Comparison of ENCODE assay signal across 20 mouse cellular contexts in the genomic region with DNA sequence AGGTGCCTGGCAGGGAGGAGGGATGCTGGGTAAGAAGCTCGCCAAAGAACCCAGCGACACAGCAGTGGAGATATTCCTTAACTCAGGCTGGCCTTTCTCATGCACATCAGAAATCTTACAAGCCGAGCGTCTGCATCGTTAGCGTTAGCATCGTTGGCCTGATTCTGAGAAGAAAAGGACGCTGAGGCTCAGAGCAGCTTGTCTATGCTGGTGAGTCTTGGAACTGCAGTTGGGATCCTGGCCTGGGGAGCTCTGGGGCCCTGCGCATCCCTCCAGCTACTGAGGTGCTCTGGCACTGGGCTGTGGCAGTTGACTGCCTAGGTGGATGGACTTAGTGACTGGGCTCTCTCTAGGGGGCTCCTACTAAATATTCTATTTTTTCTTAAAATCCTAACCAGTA. TPM values are rescaled to one million over a fixed set of nuclear protein-coding genes. Genes with fewer than 3 reads are reported as not detected.
DNase-seq lines count a peak whose midpoint lies in the region; ATAC-seq and TF ChIP-seq lines count a peak whose summit lies in the region.
"Had no signal": no experiment of that assay in that cellular context is flagged by ENCODE, and none has a peak within 500 bp of the region (broad histone marks: within the 10 kb centered on the region; RNA-seq: fewer than 3 reads in every experiment).

No protein-coding gene starts in this region.

- no peak for DNase-seq in frontal cortex, postnatal 10 days (ENCODE audit: low spot score in 2 of 2)
- no peak for DNase-seq in liver, embryonic 14.5 days (ENCODE audit: low read depth in 3 of 3, low spot score in 3 of 3)
- no peak for DNase-seq in liver, embryonic 11.5 days (ENCODE audit: low spot score)
- DNase-seq in ZHBTc4 (ENCODE audit: low read depth, low spot score), result peak; percentile 42
- DNase-seq in retina, embryonic 14.5 days (ENCODE audit: low spot score), result peak; percentile 58
- DNase-seq in heart, postnatal 4 days, result no peak
- DNase-seq in adipocyte (ENCODE audit: low spot score), result no peak
- DNase-seq: adrenal gland, adult 2 months; cerebellum, adult 18-20 months; gastrocnemius, postnatal 25 days; kidney, adult 11 months; layer of hippocampus, postnatal 36 days; left cerebral cortex, postnatal 4 days; lung, postnatal 36 days; right cerebral cortex, adult 18-20 months; spleen, adult 18-20 months had no signal

- WGBS in liver, embryonic 14.5 days (ENCODE audit: insufficient replicate concordance), result 66% methylated on average over 9 of the region's 9 CpGs
- 58% methylated on average over 9 of the region's 9 CpGs for WGBS in liver, embryonic 11.5 days

- TF ChIP-seq CTCF in liver, embryonic 14.5 days (IDR thresholded peaks at IDR 0.05; ENCODE audit: low read depth), result peak; percentile 33; the same call in 1 of the 2 replicates

- no peak overlapping the region for H3K9ac ChIP-seq in liver, embryonic 14.5 days (replicated peaks)
- H3K9ac ChIP-seq in liver, embryonic 11.5 days (ENCODE audit: low read depth, low read length), result no peak overlapping the region
- H3K9ac ChIP-seq: embryonic facial prominence, embryonic 12.5 days; hindbrain, embryonic 14.5 days had no signal

- no peak overlapping the region for H3K4me2 ChIP-seq in liver, embryonic 14.5 days (ENCODE audit: low read depth)
- H3K4me2 ChIP-seq in liver, embryonic 11.5 days, result no peak overlapping the region
- H3K4me2 ChIP-seq: embryonic facial prominence, embryonic 12.5 days; hindbrain, embryonic 14.5 days; midbrain, embryonic 11.5 days had no signal

- H3K36me3 ChIP-seq in liver, embryonic 14.5 days (replicated peaks; ENCODE audit: control insufficient read depth, insufficient read depth, low read depth), result no peaks in the 10 kb centered on the region
- H3K36me3 ChIP-seq in liver, embryonic 11.5 days (ENCODE audit: control insufficient read depth, insufficient read depth, low read length), result no peaks in the 10 kb centered on the region; the same call in 1 of the 2 replicates
- H3K36me3 ChIP-seq: embryonic facial prominence, embryonic 12.5 days had no signal

- no peaks in the 10 kb centered on the region for H3K27me3 ChIP-seq in liver, embryonic 14.5 days (ENCODE audit: control insufficient read depth, insufficient read depth, low read length)
- no peaks in the 10 kb centered on the region for H3K27me3 ChIP-seq in liver, embryonic 11.5 days (replicated peaks; ENCODE audit: control insufficient read depth, insufficient read depth, low read length)
- H3K27me3 ChIP-seq: embryonic facial prominence, embryonic 12.5 days had no signal

- H3K4me3 ChIP-seq in liver, embryonic 14.5 days (ENCODE audit: insufficient read depth in 1 of 2, low read depth in 2 of 2, low read length in 2 of 2), result no peak overlapping the region
- no peak overlapping the region for H3K4me3 ChIP-seq in liver, embryonic 11.5 days (ENCODE audit: low read depth, low read length)
- H3K4me3 ChIP-seq: embryonic facial prominence, embryonic 12.5 days had no signal

- no peaks in the 10 kb centered on the region for H3K9me3 ChIP-seq in liver, embryonic 14.5 days (ENCODE audit: control insufficient read depth, low read length)
- no peaks in the 10 kb centered on the region for H3K9me3 ChIP-seq in liver, embryonic 11.5 days (ENCODE audit: control insufficient read depth, low read length)
- H3K9me3 ChIP-seq: embryonic facial prominence, embryonic 12.5 days had no signal

- TF ChIP-seq EP300 in liver, embryonic 14.5 days (IDR thresholded peaks at IDR 0.05; ENCODE audit: low read depth), result no peak

- ATAC-seq in frontal cortex, adult (ENCODE audit: low TSS enrichment), result peak; percentile 98
- ATAC-seq in liver, embryonic 14.5 days (ENCODE audit: insufficient read depth), result no peak
- ATAC-seq in liver, embryonic 11.5 days (replicated peaks; ENCODE audit: low FRiP score), result no peak

- H3K27ac ChIP-seq in liver, embryonic 14.5 days, result no peak overlapping the region
- no peak overlapping the region for H3K27ac ChIP-seq in liver, embryonic 11.5 days (ENCODE audit: low read depth, low read length)
- H3K27ac ChIP-seq: embryonic facial prominence, embryonic 12.5 days; hindbrain, embryonic 14.5 days had no signal

- peaks cover 0 to 2% of the 10 kb centered on the region in 2 experiments; a peak in 1 of 4 replicates for H3K4me1 ChIP-seq in liver, embryonic 14.5 days (replicated peaks; ENCODE audit: control insufficient read depth in 2 of 2, insufficient read depth in 2 of 2, low read length in 1 of 2)
- H3K4me1 ChIP-seq in liver, embryonic 11.5 days (replicated peaks; ENCODE audit: control insufficient read depth, insufficient read depth, low read length), result peaks cover 7% of the 10 kb centered on the region

RNA-seq across cellular contexts. Expression of gene Haao, which starts 8.6 kb away (rescaled TPM):
- 14.2 and 19.6 TPM in 2 replicates for polyA plus RNA-seq in liver, embryonic 14.5 days (2012; rRNA removed)
- polyA plus RNA-seq in liver, embryonic 14.5 days (2014; fragmentation: Nextera tagmentation; extraction: Ambion mirVana), result 30.5 and 33.3 TPM in 2 replicates
- 4.3 and 4.8 TPM in 2 replicates for polyA plus RNA-seq in liver, embryonic 11.5 days (2014; fragmentation: Nextera tagmentation; extraction: Ambion mirVana)
- total RNA-seq in heart, postnatal 4 days (2021), result under 1 TPM in 1 of 2 experiments, not detected in 1; 0.36 TPM
- total RNA-seq: gastrocnemius, postnatal 25 days; layer of hippocampus, postnatal 36 days had no signal
- polyA plus RNA-seq: hindbrain, embryonic 14.5 days; midbrain, embryonic 11.5 days had no signal

Comparison
In these comparisons a context has a peak if more than half of its experiments do, and no peak if none do; other contexts are left out.
1. DNase-seq: peak in ZHBTc4 (single experiment) and retina, embryonic 14.5 days (single experiment); none in frontal cortex, postnatal 10 days (0 of 2), liver, embryonic 14.5 days (0 of 3), liver, embryonic 11.5 days (single experiment), heart, postnatal 4 days (single experiment) and adipocyte (single experiment).